Mouse (Mus musculus): ENCODE data around the gene Sh2b3. TPM values are rescaled to one million over a fixed set of nuclear protein-coding genes. Genes with fewer than 3 reads are reported as not detected.

Gene Sh2b3
- polyA plus RNA-seq, 1 experiment from 2014 or later = 11.8 TPM

GRCm38 (mm10) chr5:121832376-121833155 is 4.9 kb downstream of the Sh2b3 start:
- peaks cover 12% of the 10 kb centered on the region for H3K36me3 ChIP-seq (ENCODE audit: control insufficient read depth, insufficient read depth)
- H3K4me1 ChIP-seq (replicated peaks; ENCODE audit: control insufficient read depth, insufficient read depth, low read length) = peaks cover 9% of the 10 kb centered on the region
- no peak overlapping the region for H3K27ac ChIP-seq (ENCODE audit: low read depth, low read length)
- WGBS = 85% methylated on average over 5 of the region's 6 CpGs
- H3K4me3 ChIP-seq (ENCODE audit: low read depth, low read length) = no peak overlapping the region
- no peak for ATAC-seq
- no peaks in the 10 kb centered on the region for H3K27me3 ChIP-seq (replicated peaks; ENCODE audit: control insufficient read depth, insufficient read depth, low read length)
- H3K9me3 ChIP-seq (ENCODE audit: control insufficient read depth) = no peaks in the 10 kb centered on the region
- 0 out of 2 replicates have a peak overlapping the region, but pooled peaks have one; percentile 3 for H3K4me2 ChIP-seq (replicated peaks; ENCODE audit: low read depth)
- TF ChIP-seq CTCF (IDR thresholded peaks at IDR 0.05; ENCODE audit: low read depth) = no peak
- H3K9ac ChIP-seq (ENCODE audit: low read depth, low read length) = no peak overlapping the region

DNA sequence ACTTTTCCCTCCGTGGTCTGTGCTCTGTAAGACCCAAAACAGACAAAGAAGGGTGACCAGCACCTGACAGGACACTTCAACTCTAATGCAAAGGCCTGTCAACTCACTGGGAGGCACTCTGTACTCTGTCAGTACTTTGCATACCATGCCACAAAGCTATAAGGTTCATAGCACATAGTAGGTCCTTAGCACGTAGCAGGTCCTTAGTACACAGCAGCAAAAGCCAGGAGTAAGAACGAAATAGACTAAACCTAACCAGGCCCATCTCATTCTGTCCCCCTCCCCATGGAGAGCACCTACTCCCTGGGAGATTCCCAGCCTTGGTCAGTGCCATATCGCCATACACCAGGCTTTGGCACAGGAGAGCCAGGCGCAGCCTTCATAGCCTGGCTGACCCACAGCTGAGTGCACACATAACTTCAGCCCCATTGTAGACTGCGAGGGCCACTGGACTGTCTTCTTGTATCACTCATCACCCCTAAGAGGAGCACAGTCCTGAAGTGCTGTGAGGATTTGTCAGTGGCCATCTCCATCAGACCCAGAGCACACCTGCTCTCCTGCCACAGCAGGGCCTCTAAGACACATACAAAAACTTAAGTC is 6.3 kb downstream of the Sh2b3 start:
- Histone ChIP-seq H3K9me3 (ENCODE audit: control insufficient read depth) (no peaks in the 10 kb centered on the region), H3K4me2 (replicated peaks; ENCODE audit: low read depth) (no peak overlapping the region), H3K4me3 (ENCODE audit: low read depth, low read length) (no peak overlapping the region), H3K9ac (ENCODE audit: low read depth, low read length) (no peak overlapping the region), H3K36me3 (ENCODE audit: control insufficient read depth, insufficient read depth) (peaks cover 12% of the 10 kb centered on the region), H3K4me1 (replicated peaks; ENCODE audit: control insufficient read depth, insufficient read depth, low read length) (peaks cover 12% of the 10 kb centered on the region), H3K27me3 (replicated peaks; ENCODE audit: control insufficient read depth, insufficient read depth, low read length) (no peaks in the 10 kb centered on the region), H3K27ac (ENCODE audit: low read depth, low read length) (no peak overlapping the region)
- WGBS = 91% methylated on average over 6 of the region's 6 CpGs
- ATAC-seq = no peak
- no peak for TF ChIP-seq CTCF (IDR thresholded peaks at IDR 0.05; ENCODE audit: low read depth)

- peaks cover 12% of the 10 kb centered on the region; the same call in 1 of the 2 replicates for H3K4me1 ChIP-seq (replicated peaks; ENCODE audit: control insufficient read depth, insufficient read depth, low read length)
- ATAC-seq = peak; percentile 54
- no peaks in the 10 kb centered on the region for H3K27me3 ChIP-seq (replicated peaks; ENCODE audit: control insufficient read depth, insufficient read depth, low read length)
- H3K4me2 ChIP-seq (replicated peaks; ENCODE audit: low read depth) = peak overlapping the region; percentile 65
- 25% methylated on average over 79 of the region's 82 CpGs for WGBS
- H3K27ac ChIP-seq (ENCODE audit: low read depth, low read length) = peak overlapping the region; percentile 81
- H3K4me3 ChIP-seq (ENCODE audit: low read depth, low read length) = peak overlapping the region; percentile 26
- H3K9ac ChIP-seq (ENCODE audit: low read depth, low read length) = peak overlapping the region; percentile 45
- H3K9me3 ChIP-seq (ENCODE audit: control insufficient read depth) = no peaks in the 10 kb centered on the region
- TF ChIP-seq CTCF (IDR thresholded peaks at IDR 0.05; ENCODE audit: low read depth) = 0 out of 2 replicates have a peak, but pooled peaks have one; percentile 29
- H3K36me3 ChIP-seq (ENCODE audit: control insufficient read depth, insufficient read depth) = peaks cover 25% of the 10 kb centered on the region
Observed at GRCm38 (mm10) chr5:121828491-121829432, 8.7 kb downstream of the Sh2b3 start.

GRCm38 (mm10) chr5:121827876-121828275 is 9.6 kb downstream of the Sh2b3 start:
- TF ChIP-seq CTCF (IDR thresholded peaks at IDR 0.05; ENCODE audit: low read depth) = no peak
- peak overlapping the region; percentile 65 for H3K4me2 ChIP-seq (replicated peaks; ENCODE audit: low read depth)
- peak overlapping the region; percentile 81; the same call in 1 of the 2 replicates for H3K27ac ChIP-seq (ENCODE audit: low read depth, low read length)
- no peaks in the 10 kb centered on the region for H3K27me3 ChIP-seq (replicated peaks; ENCODE audit: control insufficient read depth, insufficient read depth, low read length)
- peak overlapping the region; percentile 4; the same call in 1 of the 2 replicates for H3K9ac ChIP-seq (ENCODE audit: low read depth, low read length)
- 61% methylated on average over 4 of the region's 4 CpGs for WGBS
- H3K4me3 ChIP-seq (ENCODE audit: low read depth, low read length) = peak overlapping the region; percentile 26; the same call in 1 of the 2 replicates
- H3K9me3 ChIP-seq (ENCODE audit: control insufficient read depth) = no peaks in the 10 kb centered on the region
- peaks cover 29% of the 10 kb centered on the region for H3K36me3 ChIP-seq (ENCODE audit: control insufficient read depth, insufficient read depth)
- peak; percentile 45 for ATAC-seq
- 0 out of 2 replicates have a peak, but pooled peaks cover 10% of the 10 kb centered on the region for H3K4me1 ChIP-seq (replicated peaks; ENCODE audit: control insufficient read depth, insufficient read depth, low read length)

GRCm38 (mm10) chr5:121825606-121826005 is 11.8 kb downstream of the Sh2b3 start:
- Histone ChIP-seq H3K9me3 (ENCODE audit: control insufficient read depth) (no peaks in the 10 kb centered on the region), H3K27me3 (replicated peaks; ENCODE audit: control insufficient read depth, insufficient read depth, low read length) (no peaks in the 10 kb centered on the region), H3K27ac (ENCODE audit: low read depth, low read length) (no peak overlapping the region), H3K4me1 (replicated peaks; ENCODE audit: control insufficient read depth, insufficient read depth, low read length) (0 out of 2 replicates have a peak, but pooled peaks cover 10% of the 10 kb centered on the region), H3K36me3 (ENCODE audit: control insufficient read depth, insufficient read depth) (peaks cover 39% of the 10 kb centered on the region), H3K9ac (ENCODE audit: low read depth, low read length) (no peak overlapping the region), H3K4me3 (ENCODE audit: low read depth, low read length) (no peak overlapping the region), H3K4me2 (replicated peaks; ENCODE audit: low read depth) (no peak overlapping the region)
- WGBS = 89% methylated on average over 3 of the region's 3 CpGs
- no peak for TF ChIP-seq CTCF (IDR thresholded peaks at IDR 0.05; ENCODE audit: low read depth)
- no peak for ATAC-seq
